Mouse (Mus musculus): ENCODE measurements around the gene Hamp2. TPM values are rescaled to one million over a fixed set of nuclear protein-coding genes. Genes with fewer than 3 reads are reported as not detected.
"Not testable (repeated sequence)": the region's sequence is repeated elsewhere in the genome, so short reads cannot be mapped to it uniquely, and the experiment has no call there.

Hamp2 gene
- polyA plus RNA-seq, 1 experiment from 2014 or later, result not detected

- Histone ChIP-seq H3K27ac (replicated peaks) (no peak overlapping the region; the same call in 1 of the 2 replicates), H3K9me3 (no peaks in the 10 kb centered on the region), H3K4me1 (peaks cover 21% of the 10 kb centered on the region), H3K36me3 (replicated peaks) (peaks cover 55% of the 10 kb centered on the region), H3K27me3 (replicated peaks; ENCODE audit: low read depth, poor library complexity, severe bottlenecking) (no peaks in the 10 kb centered on the region), H3K4me3 (no peak overlapping the region; the same call in 1 of the 2 replicates)
- 96% methylated on average over 9 of the region's 9 CpGs for WGBS
- DNase-seq (ENCODE audit: low spot score), result no peak
Observed at GRCm38 (mm10) chr7:30958866-30959487, 34.5 kb upstream of the Hamp2 start.

DNA sequence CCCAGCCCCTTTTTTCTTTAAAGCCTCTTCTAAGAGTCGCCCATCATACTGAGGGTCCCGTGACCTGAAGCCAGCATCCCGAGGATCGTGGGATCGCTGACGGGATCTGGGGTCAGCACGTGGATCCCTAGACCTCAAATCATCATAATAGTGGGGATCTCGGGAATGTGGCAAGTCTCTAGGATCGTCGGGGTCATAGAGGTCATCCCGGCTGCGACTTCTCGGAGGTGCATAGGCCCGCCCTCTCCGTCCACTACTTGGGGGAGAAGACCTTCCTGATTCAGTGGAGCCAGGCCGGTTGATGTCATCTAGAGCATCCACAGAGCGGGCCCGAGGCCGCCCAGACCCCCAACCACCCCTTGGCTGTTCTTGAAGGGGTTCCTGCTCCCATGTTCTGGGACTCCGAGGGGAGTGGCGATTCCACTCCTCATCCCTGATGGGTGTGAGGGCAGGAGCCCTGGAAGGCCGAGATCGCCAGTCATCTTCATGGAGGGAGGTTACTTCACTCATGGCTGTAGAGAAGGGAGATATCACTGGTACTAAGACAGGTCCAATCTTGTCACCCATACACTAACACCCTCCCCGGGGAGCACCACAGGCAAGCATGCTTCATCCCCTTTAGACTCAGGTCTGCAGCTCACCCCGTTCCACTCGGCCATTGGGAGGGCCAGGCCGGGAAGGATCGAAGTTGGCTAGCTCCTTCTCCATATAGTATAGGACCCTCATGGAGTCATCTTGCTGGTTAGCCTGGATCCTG lies 33.8 kb upstream of the Hamp2 start:
- no peaks in the 10 kb centered on the region for H3K9me3 ChIP-seq
- H3K27ac ChIP-seq (replicated peaks), result peak overlapping the region; percentile 99
- H3K36me3 ChIP-seq (replicated peaks), result peaks cover 62% of the 10 kb centered on the region
- peaks cover 21% of the 10 kb centered on the region for H3K4me1 ChIP-seq
- 74% methylated on average over 28 of the region's 28 CpGs for WGBS
- no peak for DNase-seq (ENCODE audit: low spot score)
- H3K4me3 ChIP-seq, result peak overlapping the region; percentile 95
- no peaks in the 10 kb centered on the region for H3K27me3 ChIP-seq (replicated peaks; ENCODE audit: low read depth, poor library complexity, severe bottlenecking)

DNA sequence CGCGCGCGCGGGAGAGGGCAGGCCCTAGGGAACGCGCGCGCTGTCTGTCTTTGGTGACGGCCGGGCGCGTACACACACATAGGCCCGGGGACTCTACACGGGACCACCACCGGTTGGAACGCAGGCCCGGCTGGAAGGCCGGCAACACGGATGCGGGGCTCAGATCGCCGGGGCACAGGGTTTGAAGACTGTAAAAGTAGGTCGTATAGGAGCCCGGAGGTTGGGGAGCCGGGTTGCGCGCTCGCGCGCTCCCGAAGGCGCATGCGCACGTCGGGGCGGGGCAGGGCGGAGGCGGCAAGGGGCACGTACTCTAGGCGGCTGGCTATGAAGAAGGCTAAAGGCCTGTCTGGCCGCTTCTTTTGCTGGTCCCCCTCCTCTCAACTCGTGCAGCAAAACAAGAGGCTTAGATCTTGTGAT lies 32.9 kb upstream of the Hamp2 start:
- Histone ChIP-seq H3K36me3 (replicated peaks) (peaks cover 71% of the 10 kb centered on the region), H3K9me3 (no peaks in the 10 kb centered on the region), H3K27me3 (replicated peaks; ENCODE audit: low read depth, poor library complexity, severe bottlenecking) (no peaks in the 10 kb centered on the region), H3K4me3 (peak overlapping the region; percentile 95), H3K4me1 (peaks cover 21% of the 10 kb centered on the region), H3K27ac (replicated peaks) (peak overlapping the region; percentile 99)
- WGBS, result under 1% methylated on average over 43 of the region's 43 CpGs
- DNase-seq (ENCODE audit: low spot score), result peak; percentile 93

DNA sequence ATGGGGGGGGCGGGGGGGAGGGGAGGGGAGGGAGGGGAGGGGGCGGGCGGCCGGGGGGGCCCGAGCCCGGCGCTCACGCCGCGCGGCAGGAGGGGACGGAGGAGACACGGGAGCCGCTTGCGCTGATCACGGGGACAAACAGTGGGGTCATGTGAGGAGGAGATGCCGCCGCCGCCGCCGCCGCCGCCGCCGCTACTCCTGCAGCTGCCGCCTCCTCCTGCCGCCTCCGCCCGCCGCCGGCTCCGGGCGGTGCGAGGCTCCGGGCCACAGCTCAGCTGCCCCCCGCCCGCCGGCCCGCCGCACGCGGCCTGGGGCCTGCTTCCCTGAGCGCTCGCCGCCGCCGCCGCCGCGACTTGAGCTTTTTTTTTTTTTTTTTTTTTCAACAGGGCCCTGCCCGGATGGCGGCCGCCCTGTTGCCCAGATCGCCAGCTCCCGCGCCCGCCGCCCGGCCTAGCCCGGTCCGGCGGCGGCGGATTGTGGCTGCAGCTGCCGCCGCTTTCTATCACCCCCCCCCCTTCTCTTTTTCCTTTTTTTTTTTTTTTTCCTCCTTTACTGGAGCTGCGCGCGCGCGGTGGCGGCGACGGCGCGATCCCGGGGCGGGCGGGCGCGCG lies 32.4 kb upstream of the Hamp2 start, which contains the start of gene Usf2:
Usf2 (minus strand) TSS at position 48 of the 611 bp plus-strand sequence.
- Histone ChIP-seq H3K4me1 (peaks cover 21% of the 10 kb centered on the region), H3K27me3 (replicated peaks; ENCODE audit: low read depth, poor library complexity, severe bottlenecking) (no peaks in the 10 kb centered on the region), H3K9me3 (no peaks in the 10 kb centered on the region), H3K36me3 (replicated peaks) (peaks cover 72% of the 10 kb centered on the region), H3K27ac (replicated peaks) (peak within 1 kb of the TSS; percentile 99), H3K4me3 (peak within 1 kb of the TSS; percentile 95)
- DNase-seq (ENCODE audit: low spot score), result peak; percentile 89
- under 1% methylated on average over 68 of the region's 82 CpGs for WGBS

- Histone ChIP-seq H3K4me3 (peak overlapping the region; percentile 95), H3K9me3 (no peaks in the 10 kb centered on the region), H3K36me3 (replicated peaks) (peaks cover 72% of the 10 kb centered on the region), H3K27me3 (replicated peaks; ENCODE audit: low read depth, poor library complexity, severe bottlenecking) (no peaks in the 10 kb centered on the region), H3K27ac (replicated peaks) (peak overlapping the region; percentile 99), H3K4me1 (peaks cover 21% of the 10 kb centered on the region)
- no peak for DNase-seq (ENCODE audit: low spot score)
- WGBS, result under 1% methylated on average over 35 of the region's 49 CpGs
Observed at GRCm38 (mm10) chr7:30956357-30956751, 31.9 kb upstream of the Hamp2 start.

- peak overlapping the region; percentile 95 for H3K4me3 ChIP-seq
- peak overlapping the region; percentile 99 for H3K27ac ChIP-seq (replicated peaks)
- under 1% methylated on average over 64 of the region's 64 CpGs for WGBS
- H3K36me3 ChIP-seq (replicated peaks), result peaks cover 72% of the 10 kb centered on the region
- H3K9me3 ChIP-seq, result no peaks in the 10 kb centered on the region
- peak; percentile 94 for DNase-seq (ENCODE audit: low spot score)
- peaks cover 21% of the 10 kb centered on the region for H3K4me1 ChIP-seq
- H3K27me3 ChIP-seq (replicated peaks; ENCODE audit: low read depth, poor library complexity, severe bottlenecking), result no peaks in the 10 kb centered on the region
Observed at GRCm38 (mm10) chr7:30955584-30956356, 31.3 kb upstream of the Hamp2 start.

DNA sequence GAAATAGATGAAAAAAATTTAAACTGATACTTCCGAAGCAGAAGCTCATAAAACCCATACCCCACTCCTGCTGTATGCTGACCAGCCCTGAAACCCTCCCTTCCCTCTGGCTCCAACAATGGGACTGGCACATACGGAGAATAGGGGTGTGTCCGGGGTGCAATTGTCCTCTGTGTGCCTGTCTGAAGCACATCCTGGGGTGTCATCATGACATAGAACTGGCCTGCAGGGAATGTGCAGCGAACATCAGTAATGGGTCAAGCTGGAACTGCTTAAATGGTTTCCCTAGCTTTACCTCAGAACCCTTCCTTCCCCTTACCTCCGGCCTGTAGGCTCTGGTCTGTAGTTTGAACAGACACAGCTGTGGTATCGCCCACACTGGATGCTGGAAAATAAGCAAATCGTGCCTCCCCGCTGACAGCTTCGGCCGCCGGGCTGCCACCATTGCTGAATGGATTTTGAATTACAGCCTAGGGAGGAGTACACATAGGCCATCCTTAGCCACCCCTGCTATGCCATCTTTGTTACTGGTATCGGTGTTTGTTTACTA lies 30.6 kb upstream of the Hamp2 start:
- no peaks in the 10 kb centered on the region for H3K9me3 ChIP-seq
- H3K4me1 ChIP-seq, result peaks cover 21% of the 10 kb centered on the region
- no peak overlapping the region for H3K27ac ChIP-seq (replicated peaks)
- WGBS, result 91% methylated on average over 12 of the region's 12 CpGs
- no peaks in the 10 kb centered on the region for H3K27me3 ChIP-seq (replicated peaks; ENCODE audit: low read depth, poor library complexity, severe bottlenecking)
- peak overlapping the region; percentile 95 for H3K4me3 ChIP-seq
- no peak for DNase-seq (ENCODE audit: low spot score)
- peaks cover 73% of the 10 kb centered on the region for H3K36me3 ChIP-seq (replicated peaks)

GRCm38 (mm10) chr7:30954036-30954435 lies 29.6 kb upstream of the Hamp2 start:
- H3K4me3 ChIP-seq, result no peak overlapping the region
- DNase-seq (ENCODE audit: low spot score), result no peak
- no peak overlapping the region for H3K27ac ChIP-seq (replicated peaks)
- no peaks in the 10 kb centered on the region for H3K9me3 ChIP-seq
- H3K27me3 ChIP-seq (replicated peaks; ENCODE audit: low read depth, poor library complexity, severe bottlenecking), result no peaks in the 10 kb centered on the region
- 89% methylated on average over 3 of the region's 3 CpGs for WGBS
- H3K4me1 ChIP-seq, result peaks cover 21% of the 10 kb centered on the region
- H3K36me3 ChIP-seq (replicated peaks), result peaks cover 74% of the 10 kb centered on the region

DNA sequence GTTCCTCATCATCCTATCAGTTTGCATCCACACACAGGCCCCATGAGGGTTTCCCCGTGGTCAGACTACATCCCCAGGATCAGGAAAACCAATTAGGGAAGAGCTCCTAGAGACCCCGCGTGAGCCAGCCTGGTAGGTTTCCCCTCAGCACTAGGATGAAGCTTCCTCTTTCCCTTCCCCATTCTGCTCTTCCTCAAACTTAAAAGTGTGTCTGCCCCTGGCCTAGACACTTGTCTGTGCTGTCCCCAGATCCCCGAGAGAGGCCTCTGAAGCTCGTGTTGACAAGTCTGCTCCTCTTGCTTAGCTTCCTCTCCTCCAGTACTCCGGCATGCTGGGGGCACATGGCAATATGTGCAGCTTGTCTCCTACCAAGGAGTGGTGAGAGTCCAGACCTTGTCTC lies 29.0 kb upstream of the Hamp2 start:
- Histone ChIP-seq H3K27ac (replicated peaks) (no peak overlapping the region), H3K4me1 (peaks cover 19% of the 10 kb centered on the region), H3K9me3 (no peaks in the 10 kb centered on the region), H3K36me3 (replicated peaks) (peaks cover 72% of the 10 kb centered on the region), H3K27me3 (replicated peaks; ENCODE audit: low read depth, poor library complexity, severe bottlenecking) (no peaks in the 10 kb centered on the region), H3K4me3 (no peak overlapping the region)
- 88% methylated on average over 6 of the region's 6 CpGs for WGBS
- DNase-seq (ENCODE audit: low spot score), result no peak

DNA sequence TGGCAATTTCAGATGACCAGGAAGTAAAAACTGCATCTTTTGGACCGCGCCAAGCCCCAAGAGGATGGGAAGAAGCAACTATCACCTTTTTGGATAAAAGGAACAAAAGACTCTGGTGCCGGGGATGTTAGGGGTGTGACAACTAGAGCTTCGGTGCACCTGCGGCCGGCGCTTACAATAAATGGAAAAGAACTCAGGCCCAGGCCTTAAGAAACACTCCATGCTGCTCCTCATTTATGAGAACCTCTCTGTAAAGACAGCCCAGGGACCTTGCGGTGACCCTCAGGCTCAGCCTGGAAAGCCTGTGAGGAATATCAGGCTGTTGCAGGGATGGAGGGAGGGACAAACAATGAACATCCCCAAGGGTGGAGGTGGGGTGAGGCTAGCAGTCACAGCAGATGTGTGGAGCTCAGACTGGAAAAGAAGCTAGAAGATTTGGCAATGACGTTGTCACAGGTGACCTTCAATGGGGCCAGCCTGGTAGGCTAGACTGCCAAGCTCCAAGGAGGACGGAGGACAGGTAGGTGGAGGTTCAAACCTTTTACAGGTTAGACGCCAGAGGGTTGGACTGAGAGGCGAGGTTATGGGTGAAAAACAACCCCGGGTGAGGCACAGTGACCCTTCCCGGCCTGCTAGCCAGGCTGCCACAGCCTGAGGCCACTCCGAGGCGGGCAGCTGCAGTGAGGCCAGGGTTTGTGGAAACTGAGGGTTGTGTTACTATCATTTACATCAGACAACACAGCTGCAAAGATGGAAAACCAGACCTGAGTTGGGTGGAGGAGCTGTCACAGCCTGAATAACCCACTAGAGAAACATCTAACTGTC lies 28.2 kb upstream of the Hamp2 start:
- Histone ChIP-seq H3K4me3 (no peak overlapping the region), H3K36me3 (replicated peaks) (peaks cover 71% of the 10 kb centered on the region), H3K27ac (replicated peaks) (no peak overlapping the region), H3K9me3 (no peaks in the 10 kb centered on the region), H3K27me3 (replicated peaks; ENCODE audit: low read depth, poor library complexity, severe bottlenecking) (no peaks in the 10 kb centered on the region), H3K4me1 (peaks cover 11% of the 10 kb centered on the region)
- WGBS, result 90% methylated on average over 16 of the region's 16 CpGs
- DNase-seq (ENCODE audit: low spot score), result no peak

GRCm38 (mm10) chr7:30949902-30950301 lies 25.4 kb upstream of the Hamp2 start:
- not testable (repeated sequence) for DNase-seq (ENCODE audit: low spot score); H3K27me3 ChIP-seq (replicated peaks; ENCODE audit: low read depth, poor library complexity, severe bottlenecking); H3K4me3 ChIP-seq; H3K4me1 ChIP-seq; H3K9me3 ChIP-seq; H3K27ac ChIP-seq (replicated peaks)
- WGBS, result 89% methylated on average over 3 of the region's 3 CpGs
- H3K36me3 ChIP-seq (replicated peaks), result peaks cover 87% of the 10 kb centered on the region
